Mouse (Mus musculus): ENCODE data around the gene Gse1.

- TF ChIP-seq POLR2A (IDR thresholded peaks at IDR 0.05; ENCODE audit: borderline replicate concordance, control insufficient read depth, low read depth, low read length) (no peak), CTCF (IDR thresholded peaks at IDR 0.05; ENCODE audit: control insufficient read depth, insufficient read depth, low read length) (no peak)
These were observed 729 bp upstream of the Gse1 start for GRCm38 (mm10) chr8:120227578-120227876.
